Mouse (Mus musculus) embryonic facial prominence, embryonic 11.5 days (tissue): ENCODE measurements around the gene Gtf2a1l. TPM values are rescaled to one million over a fixed set of nuclear protein-coding genes. Genes with fewer than 3 reads are reported as not detected.

Source experiments
- ATAC-seq: fragments of 200-750 bp; cut with Nextera tagmentation; replicated peaks from 2 replicates; pipeline ENCODE4 v1.8.0; 2017; ENCODE audit warnings: low read depth; ENCODE audit not compliant: insufficient number of reproducible peaks, low FRiP score, low TSS enrichment
- DNase-seq: peaks from one replicate; pipeline ENCODE4 v3.0.0-alpha.2; 2015; ENCODE audit warnings: low spot score
- H3K27ac ChIP-seq: fragments of 300-500 bp; sonication (generic); replicated peaks from 2 replicates; pipeline ENCODE4 v1.5.1; 2014; ENCODE audit warnings: mild to moderate bottlenecking, low read depth, low read length, control low read depth
- H3K27me3 ChIP-seq: fragments of 300-500 bp; sonication (generic); 2 replicates; pipeline ENCODE4 v1.6.1; 2014; ENCODE audit warnings: mild to moderate bottlenecking, low read length, moderate library complexity, mixed read lengths; ENCODE audit not compliant: control insufficient read depth, insufficient read depth
- H3K36me3 ChIP-seq: fragments of 300-500 bp; sonication (generic); replicated peaks from 2 replicates; pipeline ENCODE4 v1.6.1; 2014; ENCODE audit warnings: low read depth, mild to moderate bottlenecking, low read length, moderate library complexity, mixed read lengths; ENCODE audit not compliant: control insufficient read depth, insufficient read depth
- H3K4me1 ChIP-seq: fragments of 300-500 bp; sonication (generic); 2 replicates; pipeline ENCODE4 v1.6.1; 2014; ENCODE audit warnings: low read length, mixed read lengths; ENCODE audit not compliant: control insufficient read depth, insufficient read depth
- H3K4me2 ChIP-seq: fragments of 300-500 bp; sonication (generic); 2 replicates; pipeline ENCODE4 v1.6.1; 2014; ENCODE audit warnings: low read depth, mild to moderate bottlenecking, control low read depth, low read length, moderate library complexity
- H3K4me3 ChIP-seq: fragments of 300-500 bp; sonication (generic); 2 replicates; pipeline ENCODE4 v1.5.1; 2014; ENCODE audit warnings: low read depth, low read length, control low read depth
- H3K9ac ChIP-seq: fragments of 300-500 bp; sonication (generic); replicated peaks from 2 replicates; pipeline ENCODE4 v1.6.1; 2014; ENCODE audit warnings: mild to moderate bottlenecking, control low read depth, low read length
- H3K9me3 ChIP-seq: fragments of 300-500 bp; sonication (generic); replicated peaks from 2 replicates; pipeline ENCODE4 v1.6.1; 2016; ENCODE audit warnings: mild to moderate bottlenecking, low read length, inconsistent platforms, mixed read lengths; ENCODE audit not compliant: control insufficient read depth
- WGBS: fragments of 180-500 bp; shearing (Covaris S2); extraction: QIAGEN DNeasy Blood & Tissue Kit; methylation state at CpG from one replicate; pipeline ENCODE4 v1.1.7; 2014; 5-methylcytosine and 5-hydroxymethylcytosine counted together
- polyA plus RNA-seq: library from polyadenylated mRNA; unstranded; fragments of >200 nt; fragmentation: Nextera tagmentation; extraction: Ambion mirVana; gene quantifications from 2 replicates; pipeline ENCODE4 v1.2.1, GENCODE M21; 2014

Gtf2a1l gene
- polyA plus RNA-seq = 0.31 TPM in 1 of 2 replicates, not detected in the other

- 0 out of 2 replicates have a peak, but pooled peaks have one; percentile 44 for ATAC-seq
- H3K4me3 ChIP-seq = no peak within 1 kb of the TSS
- H3K36me3 ChIP-seq = no peaks in the 10 kb centered on the region
- H3K4me1 ChIP-seq = no peaks in the 10 kb centered on the region
- H3K9ac ChIP-seq = no peak within 1 kb of the TSS
- DNase-seq = peak; percentile 36
- no peak within 1 kb of the TSS for H3K27ac ChIP-seq
- no peak within 1 kb of the TSS for H3K4me2 ChIP-seq
- WGBS = 36% methylated on average over 21 of the region's 21 CpGs
- H3K27me3 ChIP-seq = no peaks in the 10 kb centered on the region
- no peaks in the 10 kb centered on the region for H3K9me3 ChIP-seq
Measured at GRCm38 (mm10) chr17:88668452-88668851, at the start of gene Gtf2a1l. Gtf2a1l (plus strand) TSS chr17:88668660.

- no peak for ATAC-seq
- no peaks in the 10 kb centered on the region for H3K9me3 ChIP-seq
- no peak overlapping the region for H3K27ac ChIP-seq
- no peak overlapping the region for H3K4me3 ChIP-seq
- H3K4me1 ChIP-seq = no peaks in the 10 kb centered on the region
- WGBS = 86% methylated on average over 4 of the region's 4 CpGs
- H3K36me3 ChIP-seq = no peaks in the 10 kb centered on the region
- no peak overlapping the region for H3K4me2 ChIP-seq
- no peaks in the 10 kb centered on the region for H3K27me3 ChIP-seq
- no peak for DNase-seq
- no peak overlapping the region for H3K9ac ChIP-seq
Measured at GRCm38 (mm10) chr17:88620935-88621334, 47.5 kb upstream of the Gtf2a1l start.

- DNase-seq = no peak
- Histone ChIP-seq H3K9ac (no peak overlapping the region), H3K4me2 (no peak overlapping the region), H3K9me3 (no peaks in the 10 kb centered on the region), H3K4me3 (no peak overlapping the region), H3K36me3 (no peaks in the 10 kb centered on the region), H3K27me3 (no peaks in the 10 kb centered on the region), H3K27ac (no peak overlapping the region), H3K4me1 (no peaks in the 10 kb centered on the region; the same call in 1 of the 2 replicates)
- ATAC-seq = no peak
- 87% methylated on average over 3 of the region's 3 CpGs for WGBS
Measured at GRCm38 (mm10) chr17:88621374-88621773, 47.1 kb upstream of the Gtf2a1l start.

- 82% methylated on average over 1 of the region's 1 CpGs for WGBS
- no peak overlapping the region for H3K4me2 ChIP-seq
Measured at GRCm38 (mm10) chr17:88622711-88623110, 45.7 kb upstream of the Gtf2a1l start.

GRCm38 (mm10) chr17:88624386-88624785 lies 44.1 kb upstream of the Gtf2a1l start:
- Histone ChIP-seq H3K4me2 (no peak overlapping the region), H3K4me3 (no peak overlapping the region), H3K4me1 (no peaks in the 10 kb centered on the region; the same call in 1 of the 2 replicates), H3K36me3 (no peaks in the 10 kb centered on the region), H3K27me3 (no peaks in the 10 kb centered on the region), H3K27ac (no peak overlapping the region), H3K9ac (no peak overlapping the region), H3K9me3 (no peaks in the 10 kb centered on the region)
- no peak for ATAC-seq
- WGBS = 90% methylated on average over 4 of the region's 4 CpGs
- no peak for DNase-seq

More at GRCm38 (mm10) chr17:88622711-88623110, 45.7 kb upstream of the Gtf2a1l start:
- Histone ChIP-seq H3K36me3 (no peaks in the 10 kb centered on the region), H3K9me3 (no peaks in the 10 kb centered on the region), H3K9ac (no peak overlapping the region), H3K4me1 (no peaks in the 10 kb centered on the region; the same call in 1 of the 2 replicates), H3K4me3 (no peak overlapping the region), H3K27me3 (no peaks in the 10 kb centered on the region), H3K27ac (no peak overlapping the region)
- DNase-seq (no peak), ATAC-seq (no peak)

GRCm38 (mm10) chr17:88625350-88625749 lies 43.1 kb upstream of the Gtf2a1l start:
- ATAC-seq (no peak; the same call in 1 of the 2 replicates), DNase-seq (no peak)
- H3K27ac ChIP-seq = 0 out of 2 replicates have a peak overlapping the region, but pooled peaks have one; percentile 59

GRCm38 (mm10) chr17:88625931-88626330 lies 42.5 kb upstream of the Gtf2a1l start:
- DNase-seq = no peak
- Histone ChIP-seq H3K27me3 (no peaks in the 10 kb centered on the region), H3K36me3 (no peaks in the 10 kb centered on the region), H3K9me3 (no peaks in the 10 kb centered on the region), H3K4me1 (no peaks in the 10 kb centered on the region; the same call in none of the 2 replicates), H3K4me3 (no peak overlapping the region), H3K9ac (0 out of 2 replicates have a peak overlapping the region, but pooled peaks have one; percentile 13), H3K27ac (peak overlapping the region; percentile 59), H3K4me2 (no peak overlapping the region)
- WGBS = 64% methylated on average over 7 of the region's 7 CpGs
- no peak for ATAC-seq

More at GRCm38 (mm10) chr17:88625350-88625749, 43.1 kb upstream of the Gtf2a1l start:
- H3K4me1 ChIP-seq = no peaks in the 10 kb centered on the region; the same call in none of the 2 replicates
- no peak overlapping the region for H3K9ac ChIP-seq
- no peaks in the 10 kb centered on the region for H3K27me3 ChIP-seq
- 94% methylated on average over 13 of the region's 13 CpGs for WGBS
- no peak overlapping the region for H3K4me3 ChIP-seq
- no peak overlapping the region for H3K4me2 ChIP-seq
- no peaks in the 10 kb centered on the region for H3K36me3 ChIP-seq
- no peaks in the 10 kb centered on the region for H3K9me3 ChIP-seq

- Histone ChIP-seq H3K27me3 (no peaks in the 10 kb centered on the region), H3K4me1 (no peaks in the 10 kb centered on the region; the same call in none of the 2 replicates), H3K36me3 (no peaks in the 10 kb centered on the region), H3K27ac (peak overlapping the region; percentile 59), H3K9ac (0 out of 2 replicates have a peak overlapping the region, but pooled peaks have one; percentile 13), H3K9me3 (no peaks in the 10 kb centered on the region), H3K4me2 (no peak overlapping the region; the same call in 1 of the 2 replicates), H3K4me3 (no peak overlapping the region)
- DNase-seq = peak; percentile 64
- 17% methylated on average over 7 of the region's 7 CpGs for WGBS
- ATAC-seq = no peak; the same call in 1 of the 2 replicates
Measured at GRCm38 (mm10) chr17:88626347-88626811, 42.1 kb upstream of the Gtf2a1l start.
